In the genomic region with DNA sequence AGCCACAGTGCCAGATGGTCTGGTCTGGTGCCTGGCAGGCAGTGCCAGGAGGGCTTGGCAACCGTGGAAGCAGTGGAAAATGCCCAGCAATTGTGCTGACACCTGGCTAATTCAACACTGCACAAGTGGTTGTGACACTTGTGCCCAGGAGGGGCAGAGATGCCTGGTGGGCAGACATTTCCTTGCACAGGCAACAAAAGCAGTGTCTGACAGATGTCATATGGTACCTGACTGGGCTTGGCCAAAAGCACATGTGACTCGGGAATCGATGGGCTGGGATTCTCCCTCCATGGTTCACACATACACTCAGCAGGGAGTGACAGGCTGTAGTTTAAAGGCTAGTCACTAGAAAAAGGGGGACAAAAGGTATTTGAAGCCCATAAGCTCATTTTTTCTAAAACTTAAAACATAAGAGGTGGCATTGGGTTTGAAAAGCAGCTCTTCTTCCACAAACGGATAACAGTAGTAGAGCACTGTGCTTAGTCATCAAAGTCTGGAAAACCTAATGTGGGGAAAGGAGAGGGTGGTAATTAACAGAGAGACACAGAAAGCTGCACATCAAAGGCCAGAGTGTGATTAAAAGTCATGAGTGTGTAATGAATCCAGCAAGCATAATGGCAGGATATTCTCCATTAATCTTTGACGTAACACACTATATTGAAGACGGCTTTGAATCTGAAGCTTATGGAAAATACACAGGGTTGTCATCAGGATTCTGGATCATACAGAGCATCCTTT, we compare ENCODE assay signal across 11 mouse cellular contexts.
DNase-seq lines count a peak whose midpoint lies in the region; ATAC-seq and TF ChIP-seq lines count a peak whose summit lies in the region.
"Had no signal": no experiment of that assay in that cellular context is flagged by ENCODE, and none has a peak within 500 bp of the region (broad histone marks: within the 10 kb centered on the region; RNA-seq: fewer than 3 reads in every experiment).

No protein-coding gene starts in this region.

- DNase-seq in right cerebral cortex, postnatal 10 days (ENCODE audit: low spot score in 2 of 2), result peak; percentile 40 to 41
- DNase-seq in right cerebral cortex, adult 18-20 months, result no peak
- peak; percentile 26 to 79 for DNase-seq in cerebellum, postnatal 4 days (ENCODE audit: low spot score in 2 of 2)
- peak; percentile 8 to 11 for DNase-seq in layer of hippocampus, adult 2 months (ENCODE audit: low spot score in 2 of 2)
- no peak for DNase-seq in heart, adult 18-20 months
- no peak for DNase-seq in gastrocnemius, postnatal 36 days
- DNase-seq: gastrocnemius, postnatal 25 days; thymus, postnatal 4 days had no signal

- H3K9ac ChIP-seq in neural tube, embryonic 15.5 days (replicated peaks), result no peak overlapping the region

- intact Hi-C loops in gastrocnemius, postnatal 36 days (cut with DNase I), result no loop called here

- no peak overlapping the region for H3K4me3 ChIP-seq in layer of hippocampus, adult 2 months
- no peak overlapping the region for H3K4me3 ChIP-seq in neural tube, embryonic 15.5 days (replicated peaks)
- H3K4me3 ChIP-seq: left cerebral cortex, adult 2 months had no signal

- H3K9me3 ChIP-seq in neural tube, embryonic 15.5 days (replicated peaks), result no peaks in the 10 kb centered on the region

- no peak overlapping the region for H3K27ac ChIP-seq in layer of hippocampus, adult 2 months
- peak overlapping the region; percentile 37; the same call in 1 of the 2 replicates for H3K27ac ChIP-seq in neural tube, embryonic 15.5 days (replicated peaks)
- H3K27ac ChIP-seq: left cerebral cortex, adult 2 months had no signal

- peak overlapping the region; percentile 17; the same call in 1 of the 2 replicates for H3K4me2 ChIP-seq in neural tube, embryonic 15.5 days

- H3K36me3 ChIP-seq in neural tube, embryonic 15.5 days, result no peaks in the 10 kb centered on the region

- 24% methylated on average over 6 of the region's 6 CpGs for WGBS in neural tube, embryonic 15.5 days

- 0 out of 2 replicates have a peak, but pooled peaks cover 6% of the 10 kb centered on the region for H3K4me1 ChIP-seq in neural tube, embryonic 15.5 days

- H3K27me3 ChIP-seq in neural tube, embryonic 15.5 days (replicated peaks), result no peaks in the 10 kb centered on the region

- ATAC-seq in neural tube, embryonic 15.5 days (ENCODE audit: low FRiP score), result peak; percentile 69; the same call in 1 of the 2 replicates
- no peak for ATAC-seq in activated CD4-positive, CD25-positive, alpha-beta regulatory T cell, adult 4 months

- 0 out of 2 replicates have a peak, but pooled peaks have one; percentile 5 for TF ChIP-seq CTCF in layer of hippocampus, adult 2 months (conservative IDR thresholded peaks at IDR 0.05)

Comparison
In these comparisons a context has a peak if more than half of its experiments do, and no peak if none do; other contexts are left out.
1. DNase-seq: peak in right cerebral cortex, postnatal 10 days (2 of 2), cerebellum, postnatal 4 days (2 of 2) and layer of hippocampus, adult 2 months (2 of 2); none in right cerebral cortex, adult 18-20 months (single experiment), heart, adult 18-20 months (0 of 2) and gastrocnemius, postnatal 36 days (0 of 2).